Mouse (Mus musculus) ES-E14 (cell line): Measurements from ENCODE around the gene Efcab12. TPM values are rescaled to one million over a fixed set of nuclear protein-coding genes. Genes with fewer than 3 reads are reported as not detected.
"Not testable (repeated sequence)": the region's sequence is repeated elsewhere in the genome, so short reads cannot be mapped to it uniquely, and the experiment has no call there.

ENCODE experiments used
- DNase-seq: peaks from one replicate; pipeline ENCODE4 v3.0.0-alpha.2; 2013; ENCODE audit warnings: low read depth, low spot score
- H3K27ac ChIP-seq: 2 replicates; pipeline ENCODE4 v1.5.1; 2012; ENCODE audit warnings: low read depth, mild to moderate bottlenecking, low read length, moderate library complexity, mixed read lengths; ENCODE audit not compliant: poor library complexity, insufficient read depth, severe bottlenecking
- H3K36me3 ChIP-seq: 2 replicates; pipeline ENCODE4 v1.6.1; 2012; ENCODE audit warnings: mild to moderate bottlenecking, low read length, moderate library complexity, mixed read lengths; ENCODE audit not compliant: control insufficient read depth, poor library complexity, insufficient read depth, severe bottlenecking
- H3K4me1 ChIP-seq, 2 experiments: fragments of 150-350 bp in 1 of 2; sonication (generic) in 1 of 2; 2 replicates each; pipeline ENCODE4 v1.6.1; 2012; ENCODE audit warnings: low read length in 2 of 2, mild to moderate bottlenecking in 1 of 2, mixed read lengths in 1 of 2; ENCODE audit not compliant: control insufficient read depth in 2 of 2, insufficient read depth in 2 of 2, poor library complexity in 1 of 2
- H3K4me3 ChIP-seq, 2 experiments: fragments of 150-350 bp in 1 of 2; sonication (generic) in 1 of 2; 2 replicates each; pipeline ENCODE4 v1.5.1; 2012; ENCODE audit warnings: low read length in 2 of 2, low read depth in 1 of 2, mild to moderate bottlenecking in 1 of 2, mixed read lengths in 1 of 2; ENCODE audit not compliant: insufficient read depth in 1 of 2, poor library complexity in 1 of 2, severe bottlenecking in 1 of 2
- H3K9ac ChIP-seq: 2 replicates; pipeline ENCODE4 v1.6.1; 2012; ENCODE audit warnings: low read depth, mild to moderate bottlenecking, low read length, mixed read lengths; ENCODE audit not compliant: poor library complexity, insufficient read depth, severe bottlenecking
- H3K9me3 ChIP-seq: fragments of 150-350 bp; sonication (generic); 2 replicates; pipeline ENCODE4 v1.6.1; 2012; ENCODE audit warnings: low read depth, mild to moderate bottlenecking, low read length; ENCODE audit not compliant: control insufficient read depth, insufficient read depth
- CHD2 ChIP-seq: IDR thresholded peaks from 2 replicates; pipeline ENCODE4 v1.6.1; 2014; ENCODE audit warnings: mild to moderate bottlenecking, low read depth, low read length, inconsistent platforms
- HCFC1 ChIP-seq: IDR thresholded peaks from 2 replicates; pipeline ENCODE4 v1.6.1; 2012; ENCODE audit warnings: low read length, inconsistent platforms, borderline replicate concordance; ENCODE audit not compliant: insufficient read depth
- MAFK ChIP-seq: IDR thresholded peaks from 2 replicates; pipeline ENCODE4 v1.6.1; 2014; ENCODE audit warnings: mild to moderate bottlenecking, low read depth, low read length, inconsistent platforms; ENCODE audit not compliant: insufficient read depth
- ZC3H11A ChIP-seq: IDR thresholded peaks from 2 replicates; pipeline ENCODE4 v1.6.1; 2012; ENCODE audit warnings: low read depth, mild to moderate bottlenecking, inconsistent platforms, low read length, borderline replicate concordance
- ZNF384 ChIP-seq: IDR thresholded peaks from 2 replicates; pipeline ENCODE4 v1.6.1; 2012; ENCODE audit warnings: low read depth, low read length, inconsistent platforms
- in situ Hi-C, 2 experiments: fragments of 600-800 bp; cut with MboI; formaldehyde crosslinking; loops; one replicate each; pipeline ENCODE4 v1.15.1; 2025; ENCODE audit warnings: low sequenced_read_pairs in 2 of 2, inconsistent platforms in 1 of 2; ENCODE audit not compliant: unreplicated experiment in 2 of 2
- total RNA-seq: library from RNA; depleted of rRNA; stranded (reverse); fragments of 300-350 nt; gene quantifications from 2 replicates; pipeline ENCODE4 v1.2.3, GENCODE M21; 2012

Gene Efcab12
- total RNA-seq, 1 experiment, result 1.3 TPM

GRCm38 (mm10) chr6:115838745-115839144 is 533 bp upstream of the Efcab12 start:
- in situ Hi-C loops, result no loop called here
- peaks cover 0 to 7% of the 10 kb centered on the region in 2 experiments; a peak in 1 of 4 replicates for H3K4me1 ChIP-seq
- no peak overlapping the region for H3K9ac ChIP-seq
- no peak overlapping the region for H3K27ac ChIP-seq
- H3K9me3 ChIP-seq, result no peaks in the 10 kb centered on the region
- H3K36me3 ChIP-seq, result peaks cover 2% of the 10 kb centered on the region
- TF ChIP-seq CHD2 (no peak), ZNF384 (no peak), ZC3H11A (no peak), MAFK (no peak), HCFC1 (no peak; the same call in 1 of the 2 replicates)
- no peak for DNase-seq
- peak overlapping the region in 1 of 2 experiments; percentile 4; a peak in 1 of 4 replicates for H3K4me3 ChIP-seq

GRCm38 (mm10) chr6:115833861-115834260 is 4.4 kb downstream of the Efcab12 start:
- Histone ChIP-seq H3K27ac (no peak overlapping the region), H3K4me1 (peaks cover 0 to 7% of the 10 kb centered on the region in 2 experiments; a peak in 1 of 4 replicates), H3K4me3 (no peak overlapping the region), H3K9me3 (no peaks in the 10 kb centered on the region), H3K9ac (no peak overlapping the region), H3K36me3 (no peaks in the 10 kb centered on the region)
- in situ Hi-C loops, result no loop called here
- TF ChIP-seq MAFK (no peak), ZNF384 (no peak), HCFC1 (no peak), CHD2 (no peak), ZC3H11A (no peak)
- DNase-seq, result no peak

- Histone ChIP-seq H3K27ac (no peak overlapping the region), H3K36me3 (no peaks in the 10 kb centered on the region), H3K4me3 (no peak overlapping the region), H3K4me1 (peaks cover 0 to under 1% of the 10 kb centered on the region in 2 experiments; a peak in 1 of 4 replicates), H3K9ac (no peak overlapping the region), H3K9me3 (no peaks in the 10 kb centered on the region)
- in situ Hi-C loops, result no loop called here
- no peak for TF ChIP-seq ZNF384
- DNase-seq, result no peak
These were observed 5.9 kb downstream of the Efcab12 start for GRCm38 (mm10) chr6:115832152-115832850.

- DNase-seq, result no peak
- H3K27ac ChIP-seq, result no peak overlapping the region
- no peaks in the 10 kb centered on the region for H3K9me3 ChIP-seq
- no peaks in the 10 kb centered on the region for H3K4me1 ChIP-seq
- in situ Hi-C loops, result no loop called here
- no peak overlapping the region for H3K9ac ChIP-seq
- H3K36me3 ChIP-seq, result no peaks in the 10 kb centered on the region
- H3K4me3 ChIP-seq, result no peak overlapping the region
- no peak for TF ChIP-seq HCFC1
- TF ChIP-seq CHD2, result no peak
- TF ChIP-seq ZNF384, result no peak
- no peak for TF ChIP-seq ZC3H11A
These were observed 7.2 kb downstream of the Efcab12 start for GRCm38 (mm10) chr6:115830779-115831601.

GRCm38 (mm10) chr6:115823850-115824464 is 14.3 kb downstream of the Efcab12 start:
- H3K36me3 ChIP-seq, H3K4me3 ChIP-seq, in situ Hi-C loops, H3K9me3 ChIP-seq, H3K9ac ChIP-seq, H3K27ac ChIP-seq, H3K4me1 ChIP-seq: not testable (repeated sequence)
- DNase-seq, result peak; percentile 43
